Mouse (Mus musculus): Measurements from ENCODE around the gene Dhdh. TPM values are rescaled to one million over a fixed set of nuclear protein-coding genes. Genes with fewer than 3 reads are reported as not detected.
"Not testable (repeated sequence)": the region's sequence is repeated elsewhere in the genome, so short reads cannot be mapped to it uniquely, and the experiment has no call there.

Dhdh gene
- polyA plus RNA-seq, 1 experiment from 2014 or later, result 1.4 TPM

DNA sequence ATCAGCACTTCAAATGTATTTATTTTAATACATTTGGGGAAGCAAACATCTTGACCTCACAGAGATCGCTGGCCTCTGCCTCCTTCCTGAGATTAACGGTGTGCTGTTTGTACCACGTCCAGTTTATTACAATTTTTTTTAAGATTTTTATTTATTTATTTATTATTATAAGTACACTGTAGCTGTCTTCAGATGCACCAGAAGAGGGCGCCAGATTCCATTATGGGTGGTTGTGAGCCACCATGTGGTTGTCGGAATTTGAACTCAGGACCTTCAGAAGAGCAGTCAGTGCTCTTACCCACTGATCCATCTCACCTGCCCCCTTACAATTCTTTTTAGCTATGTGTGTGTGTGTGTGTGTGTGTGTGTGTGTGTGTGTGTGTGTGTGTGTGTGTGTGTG lies 28.2 kb upstream of the Dhdh start:
- DNase-seq (ENCODE audit: low spot score); H3K4me2 ChIP-seq (ENCODE audit: low read length); ATAC-seq; H3K27ac ChIP-seq (ENCODE audit: low read depth, low read length); H3K27me3 ChIP-seq (replicated peaks; ENCODE audit: control insufficient read depth, insufficient read depth, low read length); H3K36me3 ChIP-seq (ENCODE audit: control insufficient read depth, insufficient read depth, low read length); H3K4me3 ChIP-seq (ENCODE audit: low read depth, low read length); H3K9ac ChIP-seq (ENCODE audit: low read length); H3K9me3 ChIP-seq (replicated peaks; ENCODE audit: control insufficient read depth, low read length); H3K4me1 ChIP-seq (ENCODE audit: control insufficient read depth, insufficient read depth, low read length): not testable (repeated sequence)
- 73% methylated on average over 5 of the region's 5 CpGs for WGBS

- DNase-seq (ENCODE audit: low spot score), result no peak
- Histone ChIP-seq H3K4me2 (ENCODE audit: low read length) (no peak overlapping the region), H3K27me3 (replicated peaks; ENCODE audit: control insufficient read depth, insufficient read depth, low read length) (no peaks in the 10 kb centered on the region), H3K9me3 (replicated peaks; ENCODE audit: control insufficient read depth, low read length) (no peaks in the 10 kb centered on the region), H3K36me3 (ENCODE audit: control insufficient read depth, insufficient read depth, low read length) (no peaks in the 10 kb centered on the region), H3K4me1 (ENCODE audit: control insufficient read depth, insufficient read depth, low read length) (no peaks in the 10 kb centered on the region), H3K27ac (ENCODE audit: low read depth, low read length) (no peak overlapping the region), H3K4me3 (ENCODE audit: low read depth, low read length) (no peak overlapping the region), H3K9ac (ENCODE audit: low read length) (no peak overlapping the region)
- WGBS, result 42% methylated on average over 16 of the region's 16 CpGs
- ATAC-seq, result no peak
Observed at GRCm38 (mm10) chr7:45515436-45515835, 26.8 kb upstream of the Dhdh start.

DNA sequence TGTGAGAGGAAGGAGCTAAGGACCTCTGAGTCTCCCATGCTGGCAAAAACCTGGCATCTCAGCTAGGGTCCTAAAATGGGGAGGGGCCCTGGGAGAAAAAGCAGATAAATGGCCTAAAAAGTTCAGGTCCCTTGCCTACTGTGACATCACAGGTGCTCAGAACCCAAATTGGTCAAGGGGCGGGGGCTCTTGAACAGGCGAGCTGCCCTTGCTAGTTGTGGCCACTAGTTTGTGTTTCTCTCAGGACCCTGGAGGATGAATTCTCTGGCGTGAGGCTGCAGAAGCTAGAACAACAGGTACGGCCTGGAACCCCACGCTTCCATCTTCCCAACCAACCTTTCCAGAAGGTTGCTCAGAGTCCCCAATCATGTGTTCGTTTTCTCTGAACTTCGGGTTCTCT lies 25.8 kb upstream of the Dhdh start:
- Histone ChIP-seq H3K4me3 (ENCODE audit: low read depth, low read length) (no peak overlapping the region), H3K4me1 (ENCODE audit: control insufficient read depth, insufficient read depth, low read length) (peaks cover 3% of the 10 kb centered on the region), H3K27me3 (replicated peaks; ENCODE audit: control insufficient read depth, insufficient read depth, low read length) (no peaks in the 10 kb centered on the region), H3K4me2 (ENCODE audit: low read length) (no peak overlapping the region), H3K27ac (ENCODE audit: low read depth, low read length) (no peak overlapping the region), H3K9ac (ENCODE audit: low read length) (no peak overlapping the region), H3K36me3 (ENCODE audit: control insufficient read depth, insufficient read depth, low read length) (no peaks in the 10 kb centered on the region), H3K9me3 (replicated peaks; ENCODE audit: control insufficient read depth, low read length) (no peaks in the 10 kb centered on the region)
- DNase-seq (ENCODE audit: low spot score) (no peak), ATAC-seq (no peak)
- 83% methylated on average over 7 of the region's 7 CpGs for WGBS

GRCm38 (mm10) chr7:45509912-45510787 lies 21.5 kb upstream of the Dhdh start, which contains the start of gene Nucb1:
Gene Nucb1 (minus strand): TSS chr7:45510406.
- Histone ChIP-seq H3K9ac (ENCODE audit: low read length) (peak within 1 kb of the TSS; percentile 79), H3K27ac (ENCODE audit: low read depth, low read length) (peak within 1 kb of the TSS; percentile 75), H3K9me3 (replicated peaks; ENCODE audit: control insufficient read depth, low read length) (no peaks in the 10 kb centered on the region), H3K4me2 (ENCODE audit: low read length) (peak within 1 kb of the TSS; percentile 81), H3K36me3 (ENCODE audit: control insufficient read depth, insufficient read depth, low read length) (peaks cover 7% of the 10 kb centered on the region; the same call in 1 of the 2 replicates), H3K4me1 (ENCODE audit: control insufficient read depth, insufficient read depth, low read length) (peaks cover 9% of the 10 kb centered on the region), H3K27me3 (replicated peaks; ENCODE audit: control insufficient read depth, insufficient read depth, low read length) (no peaks in the 10 kb centered on the region), H3K4me3 (ENCODE audit: low read depth, low read length) (peak within 1 kb of the TSS; percentile 57)
- ATAC-seq, result peak; percentile 92
- peak; percentile 97 for DNase-seq (ENCODE audit: low spot score)
- under 1% methylated on average over 44 of the region's 44 CpGs for WGBS

DNA sequence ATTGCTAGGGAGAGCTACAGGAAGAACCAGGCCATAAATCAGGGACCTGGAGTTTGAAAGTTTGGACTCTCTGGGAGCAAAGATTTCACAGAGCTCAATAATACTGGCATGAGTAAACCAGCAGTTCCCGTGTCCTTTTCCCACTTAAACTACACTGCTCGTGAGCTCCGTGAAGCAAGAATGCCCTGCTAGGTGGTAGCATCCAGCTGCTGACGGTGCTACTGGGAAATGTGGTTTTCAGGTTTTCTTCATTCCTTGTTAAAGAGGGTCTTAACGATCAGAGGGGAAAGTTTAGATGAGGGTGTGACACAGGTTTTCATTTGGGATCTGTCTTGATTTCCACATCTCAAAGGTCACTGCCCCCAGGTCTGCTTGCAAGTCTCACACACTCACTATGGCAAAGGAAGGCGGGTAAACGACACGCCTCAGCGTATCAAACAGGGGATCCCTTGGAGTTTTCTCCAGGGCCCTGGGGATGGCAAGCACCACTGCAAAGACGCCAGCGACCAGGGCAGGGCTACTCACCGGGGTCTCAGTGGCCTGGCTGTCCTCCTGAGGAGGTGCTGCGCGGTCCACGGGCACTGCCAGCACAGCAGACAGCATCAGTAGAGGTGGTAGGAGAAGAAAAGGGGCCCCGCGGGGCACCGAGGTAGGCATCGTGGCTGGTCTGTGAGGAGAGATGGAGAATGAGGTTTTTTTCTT lies 20.7 kb upstream of the Dhdh start:
- Histone ChIP-seq H3K4me2 (ENCODE audit: low read length) (peak overlapping the region; percentile 81), H3K27me3 (replicated peaks; ENCODE audit: control insufficient read depth, insufficient read depth, low read length) (no peaks in the 10 kb centered on the region), H3K9ac (ENCODE audit: low read length) (peak overlapping the region; percentile 79), H3K27ac (ENCODE audit: low read depth, low read length) (no peak overlapping the region), H3K4me3 (ENCODE audit: low read depth, low read length) (peak overlapping the region; percentile 57), H3K9me3 (replicated peaks; ENCODE audit: control insufficient read depth, low read length) (no peaks in the 10 kb centered on the region), H3K4me1 (ENCODE audit: control insufficient read depth, insufficient read depth, low read length) (peaks cover 9% of the 10 kb centered on the region), H3K36me3 (ENCODE audit: control insufficient read depth, insufficient read depth, low read length) (peaks cover 7% of the 10 kb centered on the region; the same call in 1 of the 2 replicates)
- 39% methylated on average over 19 of the region's 19 CpGs for WGBS
- DNase-seq (ENCODE audit: low spot score) (no peak), ATAC-seq (peak; percentile 21; the same call in 1 of the 2 replicates)

GRCm38 (mm10) chr7:45508561-45508960 lies 20.0 kb upstream of the Dhdh start:
- no peak for DNase-seq (ENCODE audit: low spot score)
- no peak for ATAC-seq
- no peak overlapping the region for H3K27ac ChIP-seq (ENCODE audit: low read depth, low read length)
- no peaks in the 10 kb centered on the region for H3K27me3 ChIP-seq (replicated peaks; ENCODE audit: control insufficient read depth, insufficient read depth, low read length)
- H3K4me3 ChIP-seq (ENCODE audit: low read depth, low read length), result no peak overlapping the region
- H3K9ac ChIP-seq (ENCODE audit: low read length), result no peak overlapping the region
- H3K4me2 ChIP-seq (ENCODE audit: low read length), result no peak overlapping the region
- H3K9me3 ChIP-seq (replicated peaks; ENCODE audit: control insufficient read depth, low read length), result no peaks in the 10 kb centered on the region
- WGBS, result 85% methylated on average over 6 of the region's 6 CpGs
- peaks cover 9% of the 10 kb centered on the region for H3K4me1 ChIP-seq (ENCODE audit: control insufficient read depth, insufficient read depth, low read length)
- H3K36me3 ChIP-seq (ENCODE audit: control insufficient read depth, insufficient read depth, low read length), result peaks cover 7% of the 10 kb centered on the region; the same call in 1 of the 2 replicates

DNA sequence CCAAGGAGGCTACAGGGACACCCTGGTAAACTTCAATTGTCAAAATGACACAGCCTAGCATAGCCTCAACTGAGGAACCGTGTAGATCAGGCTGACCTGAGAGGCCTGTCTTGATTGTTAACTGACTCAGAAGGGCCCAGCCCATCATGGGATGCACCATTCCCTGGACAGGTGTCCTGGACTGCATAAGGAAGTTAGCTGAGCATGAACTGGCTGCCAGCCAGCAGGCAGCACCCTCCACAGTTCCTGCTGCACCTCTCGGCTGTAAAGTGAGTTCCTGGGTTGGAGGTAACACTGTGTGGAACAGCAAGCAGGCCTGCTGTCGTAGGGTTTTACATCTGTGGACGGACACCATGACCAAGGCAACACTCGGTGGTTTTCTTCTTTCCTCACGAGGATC lies 19.0 kb upstream of the Dhdh start:
- H3K9ac ChIP-seq (ENCODE audit: low read length), result no peak overlapping the region
- no peaks in the 10 kb centered on the region for H3K27me3 ChIP-seq (replicated peaks; ENCODE audit: control insufficient read depth, insufficient read depth, low read length)
- no peak overlapping the region for H3K4me2 ChIP-seq (ENCODE audit: low read length)
- H3K36me3 ChIP-seq (ENCODE audit: control insufficient read depth, insufficient read depth, low read length), result peaks cover 8% of the 10 kb centered on the region; the same call in 1 of the 2 replicates
- no peak overlapping the region for H3K27ac ChIP-seq (ENCODE audit: low read depth, low read length)
- DNase-seq (ENCODE audit: low spot score) (no peak), ATAC-seq (no peak)
- H3K4me1 ChIP-seq (ENCODE audit: control insufficient read depth, insufficient read depth, low read length), result peaks cover 9% of the 10 kb centered on the region
- no peak overlapping the region for H3K4me3 ChIP-seq (ENCODE audit: low read depth, low read length)
- H3K9me3 ChIP-seq (replicated peaks; ENCODE audit: control insufficient read depth, low read length), result no peaks in the 10 kb centered on the region
- 90% methylated on average over 6 of the region's 6 CpGs for WGBS

DNA sequence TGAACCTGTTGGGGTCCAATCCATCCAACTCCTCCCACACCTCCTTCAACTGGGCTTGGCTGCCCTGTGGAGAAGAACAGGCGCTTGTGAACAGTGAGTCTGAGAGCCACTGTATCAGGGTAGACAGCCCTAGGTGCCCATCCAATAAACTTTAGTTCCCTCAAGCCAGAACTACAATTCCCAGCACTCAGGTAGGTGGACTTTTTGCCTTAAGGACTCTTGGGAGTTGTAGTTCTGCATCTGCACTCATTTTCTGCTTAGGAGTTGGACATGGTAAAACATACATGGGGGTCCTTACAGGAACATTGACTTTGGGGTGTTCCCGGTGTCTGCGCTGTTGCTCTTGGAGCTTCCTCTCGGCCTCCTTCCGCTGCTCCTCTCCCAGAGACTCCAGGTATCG lies 9.8 kb upstream of the Dhdh start:
- Histone ChIP-seq H3K9me3 (replicated peaks; ENCODE audit: control insufficient read depth, low read length) (no peaks in the 10 kb centered on the region), H3K27ac (ENCODE audit: low read depth, low read length) (no peak overlapping the region), H3K9ac (ENCODE audit: low read length) (no peak overlapping the region), H3K4me3 (ENCODE audit: low read depth, low read length) (no peak overlapping the region), H3K27me3 (replicated peaks; ENCODE audit: control insufficient read depth, insufficient read depth, low read length) (no peaks in the 10 kb centered on the region), H3K4me1 (ENCODE audit: control insufficient read depth, insufficient read depth, low read length) (no peaks in the 10 kb centered on the region), H3K4me2 (ENCODE audit: low read length) (no peak overlapping the region), H3K36me3 (ENCODE audit: control insufficient read depth, insufficient read depth, low read length) (peaks cover 82% of the 10 kb centered on the region)
- no peak for DNase-seq (ENCODE audit: low spot score)
- WGBS, result 96% methylated on average over 6 of the region's 6 CpGs
- ATAC-seq, result no peak

GRCm38 (mm10) chr7:45494548-45494947 lies 5.9 kb upstream of the Dhdh start:
- H3K4me2 ChIP-seq (ENCODE audit: low read length), result no peak overlapping the region
- DNase-seq (ENCODE audit: low spot score) (no peak), ATAC-seq (no peak)
- H3K27me3 ChIP-seq (replicated peaks; ENCODE audit: control insufficient read depth, insufficient read depth, low read length), result no peaks in the 10 kb centered on the region
- H3K4me3 ChIP-seq (ENCODE audit: low read depth, low read length), result no peak overlapping the region
- no peak overlapping the region for H3K9ac ChIP-seq (ENCODE audit: low read length)
- no peaks in the 10 kb centered on the region for H3K9me3 ChIP-seq (replicated peaks; ENCODE audit: control insufficient read depth, low read length)
- 81% methylated on average over 9 of the region's 9 CpGs for WGBS
- no peaks in the 10 kb centered on the region for H3K4me1 ChIP-seq (ENCODE audit: control insufficient read depth, insufficient read depth, low read length)
- no peak overlapping the region for H3K27ac ChIP-seq (ENCODE audit: low read depth, low read length)
- peaks cover 75% of the 10 kb centered on the region for H3K36me3 ChIP-seq (ENCODE audit: control insufficient read depth, insufficient read depth, low read length)
